Mouse (Mus musculus): Measurements from ENCODE around the gene Prkcd.
A peak's percentile ranks its signal among the peaks of the same experiment; 100 is the strongest.

The Prkcd gene

DNA sequence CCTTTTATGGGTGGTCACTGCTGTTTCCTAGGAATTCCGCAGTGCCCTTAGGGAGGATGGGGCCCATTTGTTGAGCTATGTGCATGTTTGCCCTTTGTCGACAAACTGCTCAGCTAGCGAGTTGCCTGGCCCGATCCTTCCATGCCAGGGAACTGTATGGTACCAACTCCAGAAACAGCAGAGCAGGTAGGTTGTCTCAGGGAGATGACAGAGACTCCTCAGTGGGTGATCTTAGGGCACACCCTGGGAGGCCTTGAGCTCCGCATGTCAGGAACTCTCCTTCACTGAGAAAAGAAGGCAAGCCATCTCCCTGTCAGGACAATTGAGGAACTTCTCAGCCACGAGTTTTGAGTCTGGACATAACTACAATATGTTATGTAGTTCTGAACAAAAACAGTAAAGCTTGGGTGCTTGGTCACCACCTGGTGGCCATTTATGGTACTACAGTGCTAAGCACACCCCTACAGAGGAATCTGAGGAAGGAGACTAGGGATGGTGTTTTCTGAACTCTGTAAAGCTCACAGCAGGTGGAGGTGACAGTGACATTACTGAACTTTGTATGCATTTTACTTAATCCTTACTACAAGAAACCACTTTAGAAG lies 51.9 kb downstream of the Prkcd start:
- peak; percentile 84 to 87 for DNase-seq (ENCODE audit: low spot score in 2 of 2)

DNA sequence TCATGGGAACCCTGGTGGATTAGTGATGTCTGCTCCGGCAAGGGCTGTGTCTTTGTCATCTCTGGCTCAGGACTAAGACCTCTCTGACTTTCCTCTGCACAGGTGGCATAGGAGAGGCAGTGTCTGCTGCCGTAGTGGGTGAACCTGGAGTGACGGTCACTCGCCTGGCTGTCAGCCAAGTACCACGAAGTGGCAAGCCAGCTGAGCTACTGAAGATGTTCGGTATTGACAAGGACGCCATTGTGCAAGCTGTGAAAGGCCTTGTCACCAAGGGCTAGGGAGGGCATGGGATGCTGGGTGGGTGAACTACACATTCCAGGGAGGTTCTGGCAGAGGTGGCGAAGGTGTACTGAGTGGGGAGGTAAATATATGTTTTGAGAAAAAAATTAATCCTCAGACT lies 52.8 kb downstream of the Prkcd start:
- peak; percentile 59 to 62 for DNase-seq (ENCODE audit: low spot score in 2 of 2)

DNA sequence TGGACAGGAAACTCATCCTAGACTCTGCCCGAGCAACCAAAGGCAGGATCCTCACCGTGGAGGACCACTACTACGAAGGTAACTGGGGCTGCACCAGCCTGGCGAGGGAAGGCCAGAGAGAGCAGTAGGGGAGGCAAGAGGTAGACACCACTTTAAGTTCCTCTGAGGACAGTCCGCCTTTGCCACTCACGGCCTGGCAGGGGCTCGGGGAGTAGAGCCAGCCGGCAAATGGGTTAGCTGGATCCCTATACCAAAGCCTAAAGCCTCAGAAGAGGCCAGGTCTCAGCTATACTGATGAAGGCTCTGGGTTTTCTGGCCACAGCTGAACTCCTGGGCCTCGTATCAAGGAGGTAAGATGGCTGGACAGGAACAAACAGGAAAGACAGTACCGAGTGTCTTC lies 53.8 kb downstream of the Prkcd start:
- DNase-seq (ENCODE audit: low spot score in 2 of 2), result no peak

DNA sequence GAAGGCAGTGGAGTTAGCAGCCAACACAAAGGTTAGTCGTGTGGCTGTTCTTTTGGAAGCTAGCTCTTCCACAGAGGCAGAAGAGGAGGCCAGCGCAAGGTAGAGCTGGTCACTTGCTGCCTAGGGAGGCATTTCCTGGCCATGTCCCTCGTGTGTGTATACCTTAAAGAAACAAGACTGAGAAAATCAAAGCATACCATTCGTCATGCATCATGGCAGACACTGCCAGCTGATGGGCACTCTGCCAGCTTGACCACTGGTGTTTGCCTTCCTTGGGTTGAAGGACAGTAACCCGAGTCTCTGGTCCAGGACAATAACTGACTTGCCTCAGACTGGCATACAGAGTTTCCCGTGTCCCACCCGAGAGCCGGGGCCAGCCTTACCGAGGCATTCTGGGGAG lies 55.7 kb downstream of the Prkcd start:
- no peak for DNase-seq (ENCODE audit: low spot score in 2 of 2)

GRCm38 (mm10) chr14:30568016-30568415 lies 58.0 kb downstream of the Prkcd start:
- DNase-seq (ENCODE audit: low spot score in 2 of 2), result no peak

GRCm38 (mm10) chr14:30566317-30566716 lies 59.7 kb downstream of the Prkcd start:
- no peak for DNase-seq (ENCODE audit: low spot score in 2 of 2)

DNA sequence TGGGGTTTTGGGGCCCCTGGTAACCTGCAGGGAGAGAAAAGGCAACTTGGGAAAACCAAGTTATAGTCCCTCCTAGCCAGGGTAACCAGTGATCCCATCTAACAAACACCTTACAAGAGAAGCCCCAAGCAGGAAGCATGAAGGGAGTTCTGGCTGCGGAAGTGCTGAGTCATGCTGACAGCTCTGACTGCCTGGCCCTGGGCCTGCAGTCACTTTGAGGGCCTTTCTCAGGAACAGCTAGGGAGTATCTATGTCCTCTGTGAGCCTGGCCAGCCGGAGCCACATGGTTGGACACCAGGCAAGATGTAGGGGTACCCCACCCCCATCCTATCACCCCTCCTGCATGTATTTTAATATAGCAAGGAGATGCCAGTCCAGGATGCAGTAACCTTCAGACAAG lies 61.6 kb downstream of the Prkcd start:
- DNase-seq (ENCODE audit: low spot score in 2 of 2), result no peak

DNA sequence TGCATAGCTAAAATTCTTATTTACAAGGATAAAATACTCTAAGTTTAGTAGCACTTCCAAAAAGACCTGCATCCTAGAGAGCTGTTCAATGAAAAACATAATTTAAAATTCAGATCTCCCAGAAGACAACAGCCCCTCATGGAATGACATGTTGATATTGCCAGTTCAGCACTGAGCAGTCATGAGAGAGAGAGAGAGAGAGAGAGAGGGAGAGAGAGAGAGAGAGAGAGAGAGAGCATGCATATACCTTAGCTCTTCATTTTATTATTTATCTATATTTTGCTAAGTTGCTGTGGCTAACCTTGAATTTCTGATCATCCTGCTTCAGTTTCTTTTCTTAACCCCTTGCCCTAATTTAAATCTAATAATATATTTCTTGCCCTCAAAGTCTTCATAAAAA lies 63.7 kb downstream of the Prkcd start:
- DNase-seq (ENCODE audit: low spot score in 2 of 2), result no peak

DNA sequence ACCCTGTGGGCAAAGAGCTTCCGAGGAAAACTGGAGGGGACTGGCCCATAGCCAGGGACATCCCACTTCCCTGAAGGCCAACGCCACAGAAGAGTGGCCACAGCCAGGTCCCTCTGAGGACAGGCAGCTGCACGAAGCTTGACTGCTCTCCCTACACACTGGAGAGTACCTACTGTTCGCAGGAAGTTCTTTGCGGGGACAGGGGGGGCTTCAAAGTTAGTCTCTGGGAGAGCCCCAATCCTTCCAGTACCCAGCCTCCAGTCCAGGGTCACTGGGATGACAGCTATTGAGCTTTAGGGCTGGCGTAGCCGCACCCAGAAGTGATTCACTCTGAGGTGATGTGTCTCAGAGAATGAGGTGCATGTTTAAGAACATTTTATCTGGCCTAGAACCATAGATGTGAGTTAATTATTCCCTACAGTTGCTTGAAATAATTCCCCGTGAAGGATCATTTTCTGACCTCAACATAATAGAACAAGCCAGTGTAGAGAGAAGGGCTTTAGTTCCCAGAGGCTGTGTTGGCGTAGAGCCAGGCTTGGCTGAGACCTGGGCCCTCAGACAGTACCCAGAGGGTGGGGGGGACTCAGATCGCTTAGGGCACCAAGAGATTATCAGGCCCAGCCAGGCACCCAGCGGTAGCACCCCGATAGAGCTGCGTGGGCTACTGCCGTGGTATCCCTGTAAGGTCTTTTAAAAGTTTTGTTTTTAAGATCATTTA lies 64.4 kb downstream of the Prkcd start:
- DNase-seq (ENCODE audit: low spot score in 2 of 2), result peak; percentile 66 to 77

GRCm38 (mm10) chr14:30560803-30561389 lies 65.1 kb downstream of the Prkcd start:
- DNase-seq (ENCODE audit: low spot score in 2 of 2), result no peak

- no peak for DNase-seq (ENCODE audit: low spot score in 2 of 2)
Measured at GRCm38 (mm10) chr14:30559321-30559850, 66.6 kb downstream of the Prkcd start.

- DNase-seq (ENCODE audit: low spot score in 2 of 2), result no peak
Measured at GRCm38 (mm10) chr14:30557730-30558129, 68.3 kb downstream of the Prkcd start.

- no peak for DNase-seq (ENCODE audit: low spot score in 2 of 2)
Measured at GRCm38 (mm10) chr14:30556651-30557050, 69.4 kb downstream of the Prkcd start.

DNA sequence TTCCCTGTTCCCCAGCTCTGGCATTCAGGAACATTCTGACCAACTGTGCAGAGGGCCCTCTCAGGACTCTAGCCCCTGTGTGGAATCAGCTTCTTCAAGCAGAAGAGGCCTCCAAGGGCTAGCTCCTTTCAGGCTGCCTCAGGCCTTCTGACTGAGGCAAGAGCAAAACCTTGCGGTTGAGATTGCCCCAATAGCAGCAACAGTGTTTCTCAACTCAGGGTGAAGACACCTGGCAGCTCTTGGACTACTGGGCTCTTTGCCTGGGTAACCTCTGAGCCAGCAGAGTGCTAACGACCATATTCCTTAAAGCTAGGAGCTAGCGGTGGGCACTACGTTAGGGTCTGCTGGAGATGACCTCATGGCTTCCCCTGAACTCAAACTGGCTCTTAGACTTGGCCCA lies 72.8 kb downstream of the Prkcd start:
- DNase-seq (ENCODE audit: low spot score in 2 of 2), result no peak

DNA sequence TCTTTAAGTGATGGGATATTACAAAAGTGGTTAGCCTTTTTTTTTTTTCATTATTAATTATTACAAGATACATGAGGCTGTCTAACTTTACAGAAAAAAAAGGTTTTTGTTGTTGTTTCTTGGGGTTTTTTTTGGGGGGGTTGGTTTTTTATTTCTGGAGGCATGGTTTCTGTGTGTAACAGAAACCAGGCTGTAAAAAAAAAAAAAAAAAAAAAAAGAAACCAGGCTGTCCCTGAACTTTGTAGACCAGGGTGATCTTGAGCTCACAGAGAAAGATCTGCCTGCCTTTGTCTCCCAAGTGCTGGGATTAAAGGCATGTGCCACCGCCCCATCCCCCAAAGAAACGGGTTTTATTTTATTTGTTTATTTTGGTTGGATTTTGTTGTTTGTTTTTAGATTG lies 74.0 kb downstream of the Prkcd start:
- no peak for DNase-seq (ENCODE audit: low spot score in 2 of 2)

DNA sequence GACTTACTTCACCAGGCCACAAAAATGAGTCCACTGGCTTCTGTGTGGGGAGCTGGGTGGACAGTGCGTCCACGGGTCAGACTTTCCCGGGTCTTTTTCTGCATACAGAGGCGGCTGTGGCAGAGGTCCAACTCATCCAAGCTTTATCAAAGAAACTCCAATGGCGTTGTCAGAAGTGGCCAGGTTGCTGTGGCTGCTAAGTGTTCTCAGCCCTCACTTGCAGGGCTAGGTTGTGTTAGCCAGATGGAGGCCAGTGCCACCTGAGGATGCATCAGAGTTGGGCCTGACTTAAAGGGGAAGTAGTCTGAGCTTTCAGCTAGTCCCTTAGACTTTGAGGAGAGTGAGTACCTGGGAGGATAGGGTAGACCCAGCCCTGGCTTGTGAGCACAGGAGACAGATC lies 74.5 kb downstream of the Prkcd start:
- peak in 1 of 2 experiments; percentile 51 for DNase-seq (ENCODE audit: low spot score in 2 of 2)

GRCm38 (mm10) chr14:30550232-30551070 lies 75.6 kb downstream of the Prkcd start:
- DNase-seq (ENCODE audit: low spot score in 2 of 2), result no peak

- peak; percentile 51 to 58 for DNase-seq (ENCODE audit: low spot score in 2 of 2)
Measured at GRCm38 (mm10) chr14:30549777-30550149, 76.2 kb downstream of the Prkcd start.

DNA sequence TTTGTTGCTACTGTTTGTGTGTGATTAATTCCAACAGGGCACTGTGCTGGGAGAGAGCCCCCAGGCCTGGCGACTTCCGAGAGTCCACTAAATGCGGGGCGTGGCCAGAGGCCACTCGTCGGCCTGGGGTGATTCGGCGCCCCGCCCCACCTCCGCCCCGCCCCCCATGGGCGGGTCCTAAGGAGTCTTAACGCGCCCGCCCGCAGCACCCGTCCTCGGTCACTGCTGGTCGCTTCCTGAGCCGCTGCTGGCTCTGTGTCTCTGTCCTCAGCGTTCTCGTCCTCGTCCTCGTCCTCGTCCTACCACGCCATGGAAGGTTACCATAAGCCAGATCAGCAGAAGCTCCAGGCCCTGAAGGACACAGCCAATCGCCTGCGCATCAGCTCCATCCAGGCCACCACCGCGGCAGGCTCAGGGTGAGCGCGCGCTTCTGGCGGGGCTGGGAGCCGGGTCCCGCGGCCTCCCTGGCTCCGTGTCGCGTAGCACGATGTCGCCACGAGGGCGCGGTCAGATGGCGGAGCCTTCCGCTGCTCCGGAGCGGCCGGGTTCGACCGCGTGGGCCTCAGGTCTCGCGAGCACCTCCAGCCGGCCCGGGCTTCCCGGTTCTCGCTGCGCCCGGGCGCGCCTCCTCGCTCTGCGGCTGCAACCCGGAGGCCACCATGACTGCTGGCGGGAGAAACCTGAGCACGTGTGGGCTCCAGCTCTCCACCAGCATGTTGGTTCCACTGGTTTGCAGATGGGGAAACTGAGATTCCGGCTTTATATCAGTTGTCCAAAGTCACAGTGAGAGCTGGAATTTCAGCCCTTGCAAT lies 76.8 kb downstream of the Prkcd start:
- peak; percentile 96 to 97 for DNase-seq (ENCODE audit: low spot score in 2 of 2)

- peak; percentile 85 to 90 for DNase-seq (ENCODE audit: low spot score in 2 of 2)
Measured at GRCm38 (mm10) chr14:30548131-30548720, 77.8 kb downstream of the Prkcd start, which contains the start of gene Tkt. TSS of gene Tkt (plus strand) at chr14:30548359.

All from right cerebral cortex, postnatal 10 days (tissue).